Mouse (Mus musculus): ENCODE measurements around the gene Bloc1s3.
"Not testable (repeated sequence)": the region's sequence is repeated elsewhere in the genome, so short reads cannot be mapped to it uniquely, and the experiment has no call there.

Bloc1s3 gene

DNA sequence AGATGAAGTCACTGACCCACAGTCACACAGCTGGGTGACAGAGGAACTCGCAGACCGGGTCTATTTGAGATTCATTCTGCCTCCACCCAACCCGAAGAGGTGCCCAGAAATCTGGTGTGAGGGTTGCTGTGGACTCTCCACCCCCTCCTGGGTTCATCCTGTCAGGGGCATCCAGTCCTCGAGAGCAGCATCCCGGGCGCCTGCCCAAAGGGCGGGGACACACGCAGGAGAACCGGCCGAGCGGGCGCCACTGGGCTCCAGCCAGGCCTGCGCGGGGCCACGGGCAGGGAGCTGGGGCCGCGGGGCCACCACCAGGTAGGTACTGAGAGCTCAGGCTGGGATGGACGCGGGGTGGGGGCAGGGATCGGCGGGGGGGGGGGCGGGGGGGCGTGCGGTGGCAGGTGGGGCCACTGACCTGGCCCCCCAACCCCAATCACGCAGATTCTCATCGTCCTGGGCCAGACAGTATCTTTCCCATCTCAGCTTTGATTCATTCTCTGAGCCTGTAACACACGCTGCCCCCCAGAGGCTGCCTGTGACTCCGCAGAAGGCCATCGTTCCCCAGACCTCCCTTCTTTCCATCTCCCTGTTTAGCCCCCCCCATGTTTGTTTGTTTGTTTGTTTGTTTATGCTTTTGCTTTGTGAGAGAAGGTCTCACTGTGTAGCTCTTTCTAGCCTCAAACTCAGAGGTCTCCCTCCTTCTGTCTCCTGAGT is 9.6 kb upstream of the Bloc1s3 start, which contains the start of gene Nkpd1:
TSS of gene Nkpd1 (plus strand) at position 187 of the 714 bp plus-strand sequence.
- DNase-seq (ENCODE audit: low spot score), result no peak

DNA sequence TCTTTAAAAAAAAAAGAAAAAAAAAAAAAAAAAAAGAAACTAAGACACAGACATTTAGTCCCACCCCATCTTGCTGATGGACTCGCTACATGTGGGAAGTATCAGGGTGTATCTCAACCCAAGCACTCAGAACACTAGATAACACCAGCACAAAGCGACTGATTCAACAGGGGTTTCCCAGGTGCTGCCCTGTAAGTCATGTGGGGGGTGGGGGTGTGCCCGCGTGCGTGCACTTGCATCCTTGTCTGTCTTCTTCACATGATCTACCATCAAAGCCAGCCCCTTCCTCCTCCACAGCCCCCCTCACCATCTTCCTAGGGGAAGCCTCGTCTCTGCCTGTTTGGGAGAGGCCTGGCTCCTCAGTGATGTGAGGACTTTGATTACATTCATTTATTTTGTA is 4.2 kb upstream of the Bloc1s3 start:
- no peak for DNase-seq (ENCODE audit: low spot score)

DNA sequence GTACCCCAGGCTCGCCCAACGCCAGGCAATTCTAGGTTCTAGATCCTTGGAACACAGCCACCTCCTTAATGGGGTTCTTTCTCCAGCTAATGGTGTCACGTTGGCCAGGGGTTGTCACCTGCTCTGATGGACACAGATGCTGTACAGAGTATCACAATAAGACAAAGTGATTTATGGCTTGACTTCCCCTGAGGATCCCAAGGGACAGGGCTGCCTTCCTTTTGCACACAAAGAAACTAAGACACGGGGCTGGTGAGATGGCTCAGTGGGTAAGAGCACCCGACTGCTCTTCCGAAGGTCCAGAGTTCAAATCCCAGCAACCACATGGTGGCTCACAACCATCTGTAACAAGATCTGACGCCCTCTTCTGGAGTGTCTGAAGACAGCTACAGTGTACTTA is 3.8 kb upstream of the Bloc1s3 start:
- DNase-seq (ENCODE audit: low spot score), result not testable (repeated sequence)

DNA sequence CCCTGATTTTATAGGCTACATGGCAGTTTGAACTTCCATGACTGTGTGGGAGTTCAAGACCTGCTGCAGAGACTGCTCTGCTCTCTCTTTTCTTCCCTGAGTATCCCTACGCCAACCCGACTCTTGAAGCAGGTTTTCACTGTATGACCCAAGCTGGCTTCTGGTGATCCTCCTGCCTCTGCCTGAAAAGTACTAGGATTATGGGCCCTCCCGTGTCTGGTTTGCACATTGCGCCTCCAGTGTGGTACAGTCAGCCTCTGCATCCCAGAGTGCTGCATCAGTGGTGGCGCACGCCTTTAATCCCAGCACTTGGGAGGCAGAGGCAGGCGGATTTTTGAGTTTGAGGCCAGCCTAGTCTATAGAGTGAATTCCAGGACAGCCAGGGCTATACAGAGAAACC is 1.6 kb upstream of the Bloc1s3 start:
- no peak for DNase-seq (ENCODE audit: low spot score)

DNA sequence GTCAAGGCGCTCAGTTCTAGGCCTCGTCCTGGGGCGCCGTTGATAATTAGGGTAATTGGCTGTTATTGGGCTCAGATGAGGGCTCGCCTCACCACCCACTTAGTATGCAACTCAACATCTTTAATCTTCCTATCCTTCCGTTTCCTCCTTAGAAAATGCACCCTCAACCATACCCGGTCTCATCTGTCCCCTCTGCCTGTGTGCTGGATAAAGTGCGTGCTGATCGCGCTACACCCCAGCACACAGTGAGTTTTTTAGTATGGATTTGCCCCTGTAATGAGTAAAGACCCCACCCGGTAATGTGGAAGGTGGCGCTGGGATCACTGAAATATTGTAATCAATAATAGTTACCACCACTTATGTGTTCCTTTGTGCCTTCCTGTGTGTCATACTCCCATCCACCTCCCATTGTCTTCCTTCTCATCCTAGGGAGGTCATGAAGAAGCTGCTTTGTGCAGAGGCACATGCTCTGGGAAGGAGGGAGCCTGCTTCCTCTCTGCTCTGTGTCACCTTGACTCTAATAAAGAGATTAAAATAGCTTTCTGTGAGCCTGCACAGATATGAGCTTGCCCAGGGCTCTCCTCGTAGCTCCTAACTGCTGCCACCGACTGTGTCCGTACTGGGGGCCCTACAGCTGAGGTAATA is 879 bp upstream of the Bloc1s3 start:
- peak; percentile 22 for DNase-seq (ENCODE audit: low spot score)

DNA sequence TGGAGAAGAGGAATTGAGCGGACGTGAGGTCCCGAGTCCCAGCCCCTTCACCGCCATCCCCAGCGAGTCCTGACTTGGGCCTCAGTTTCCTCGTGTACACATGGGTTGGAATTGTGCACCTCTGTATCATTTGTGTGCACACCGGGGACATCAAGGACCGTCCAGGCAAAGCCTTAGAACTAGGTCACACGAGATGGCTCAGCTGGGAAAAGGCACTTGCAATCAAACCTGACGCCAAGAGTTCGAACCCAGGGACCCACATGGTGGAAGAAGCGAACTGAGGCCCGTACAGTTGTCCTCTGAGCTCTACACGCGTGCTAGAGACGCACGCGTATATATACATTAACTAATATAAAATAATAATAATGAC is 570 bp downstream of the Bloc1s3 start:
- DNase-seq (ENCODE audit: low spot score), result peak; percentile 32

DNA sequence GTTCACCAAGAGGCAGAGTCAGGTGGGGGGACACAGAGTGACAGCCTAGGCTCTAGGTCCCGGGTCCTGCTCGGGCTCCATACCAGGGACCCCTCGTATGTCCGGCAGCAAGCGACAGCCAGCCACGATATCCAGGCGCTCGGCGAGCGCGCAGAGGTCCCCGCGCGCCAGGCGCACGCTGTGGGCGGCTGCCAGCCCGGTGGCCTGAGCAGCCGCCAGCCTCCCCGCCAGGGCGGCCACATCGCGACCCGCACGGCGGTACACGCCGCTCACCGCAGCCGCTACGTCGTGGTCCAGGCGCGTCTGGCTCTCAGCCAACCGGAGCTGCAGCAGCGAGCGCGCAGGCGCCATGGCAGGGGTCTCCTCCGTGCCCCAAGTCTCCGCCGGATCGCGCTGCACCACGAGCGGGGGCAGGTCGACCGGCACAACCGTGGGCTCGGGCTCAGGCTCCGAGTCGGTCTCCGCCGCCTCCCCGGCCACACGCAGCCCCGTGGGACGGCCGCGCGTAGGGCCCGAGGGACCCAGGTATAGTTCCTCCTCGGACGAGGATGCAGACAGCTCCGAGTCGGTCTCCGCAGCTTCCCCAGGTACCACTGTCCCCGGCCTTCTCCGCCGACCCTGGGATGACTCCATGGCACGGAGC is 1.1 kb downstream of the Bloc1s3 start:
- no peak for DNase-seq (ENCODE audit: low spot score)

DNA sequence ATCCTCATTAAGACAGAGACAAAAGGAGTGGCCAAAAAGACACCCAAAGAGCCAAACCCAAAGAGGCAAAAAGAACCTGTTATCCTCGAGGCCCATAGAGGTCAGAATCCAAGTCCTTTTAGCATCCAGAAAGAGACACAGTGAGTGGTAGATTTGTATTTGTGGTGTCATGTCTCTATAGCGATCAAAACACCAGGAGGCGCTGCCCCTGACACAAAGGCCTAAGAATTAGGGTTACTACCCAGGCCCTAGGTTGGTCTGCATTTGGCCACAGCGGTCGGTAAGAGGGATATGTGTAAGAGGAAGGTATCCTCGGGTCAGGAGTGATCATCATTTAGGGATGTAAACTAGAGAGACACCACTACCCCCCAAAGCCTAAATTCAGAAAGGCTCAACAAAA is 1.8 kb downstream of the Bloc1s3 start:
- peak; percentile 53 for DNase-seq (ENCODE audit: low spot score)

DNA sequence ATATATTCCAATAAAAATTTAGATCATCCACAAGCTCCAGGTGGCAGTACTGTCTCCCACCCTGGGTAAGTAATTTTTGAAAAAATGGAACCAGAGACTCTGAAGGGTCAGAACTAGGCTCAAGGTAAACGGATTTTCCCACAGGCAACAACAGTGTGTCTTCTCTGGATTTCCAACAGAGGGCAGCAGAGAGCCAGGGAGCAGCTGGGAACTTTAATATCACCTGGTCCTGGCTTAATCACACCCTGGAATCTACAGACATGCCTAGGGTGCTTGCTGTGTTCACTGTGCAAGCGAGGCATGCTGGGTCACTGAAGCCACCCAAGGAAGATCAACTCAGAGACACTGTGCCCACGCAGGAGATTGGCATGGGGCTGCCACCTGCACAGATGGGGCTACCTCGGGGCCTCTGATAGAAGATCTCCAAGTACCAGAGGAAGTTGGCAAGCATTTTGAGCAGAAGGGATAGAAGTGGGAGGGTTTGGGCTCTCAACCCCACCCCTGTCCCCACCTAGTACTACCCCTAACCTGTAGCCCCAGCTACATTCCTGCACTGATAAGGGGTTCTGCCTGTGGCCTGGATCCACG is 4.6 kb downstream of the Bloc1s3 start:
- peak; percentile 65 for DNase-seq (ENCODE audit: low spot score)

DNA sequence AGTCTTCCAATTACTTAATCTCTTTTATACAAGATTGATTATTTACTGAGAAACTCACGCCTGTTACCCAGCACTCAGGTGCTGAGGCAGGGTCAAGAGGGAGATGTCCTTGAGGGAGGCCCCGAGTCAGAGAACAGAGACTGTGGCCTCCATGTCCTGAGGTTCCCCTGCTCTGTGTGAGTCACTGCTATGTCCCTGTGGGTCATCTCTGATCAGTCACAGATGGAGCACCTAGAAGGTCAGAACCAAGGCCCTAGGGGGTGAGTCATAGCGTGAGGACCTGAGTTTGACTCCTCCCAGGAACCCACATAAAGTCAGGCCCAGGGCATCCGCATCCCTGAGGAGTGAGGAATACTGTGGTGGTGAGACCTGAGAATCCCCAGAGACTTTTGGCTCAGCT is 6.5 kb downstream of the Bloc1s3 start:
- no peak for DNase-seq (ENCODE audit: low spot score)

DNA sequence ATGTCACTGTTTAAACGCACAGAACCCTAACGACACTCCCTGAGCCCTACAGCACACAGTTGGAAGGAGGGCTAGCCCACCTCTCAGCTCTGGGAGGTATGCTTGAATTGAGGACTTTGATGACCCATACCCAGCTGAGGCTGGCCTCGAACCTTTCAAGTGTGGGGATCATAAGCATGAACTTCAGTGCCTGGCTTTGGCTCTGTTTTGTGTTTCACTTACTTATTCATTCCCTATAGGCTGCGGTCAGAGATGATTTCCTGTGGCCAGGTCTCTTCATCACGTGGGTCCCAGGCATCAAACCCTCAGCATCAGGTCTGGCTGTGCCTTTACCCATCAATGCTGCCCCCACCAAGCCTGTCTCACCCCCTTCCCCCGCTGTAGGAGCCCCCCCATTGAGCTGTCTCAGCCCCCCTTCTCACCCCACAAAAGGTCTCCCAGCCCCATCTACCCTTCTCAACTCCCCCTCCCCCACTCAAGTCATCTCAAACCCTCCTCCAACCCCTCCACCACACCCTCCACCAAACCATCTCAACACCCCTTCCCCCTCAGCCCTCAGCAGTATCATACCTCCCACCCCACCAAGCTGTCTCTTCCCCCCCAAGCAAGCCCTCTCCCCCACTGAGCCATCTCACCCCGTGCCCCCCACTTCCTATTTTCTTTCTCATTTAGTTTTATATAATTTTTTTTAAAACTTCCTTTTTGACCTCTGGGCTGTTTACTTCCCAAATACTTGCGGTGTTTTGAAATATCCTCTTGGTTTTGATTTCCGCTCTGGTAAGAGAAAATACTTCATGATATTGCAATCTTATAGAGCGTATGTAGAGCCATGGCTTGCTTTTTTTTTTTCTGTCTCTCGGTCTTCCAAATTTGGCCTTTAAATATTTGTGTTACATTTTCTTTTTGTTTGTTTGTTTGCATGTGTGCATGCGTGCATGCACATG is 7.5 kb downstream of the Bloc1s3 start:
- DNase-seq (ENCODE audit: low spot score), result no peak

DNA sequence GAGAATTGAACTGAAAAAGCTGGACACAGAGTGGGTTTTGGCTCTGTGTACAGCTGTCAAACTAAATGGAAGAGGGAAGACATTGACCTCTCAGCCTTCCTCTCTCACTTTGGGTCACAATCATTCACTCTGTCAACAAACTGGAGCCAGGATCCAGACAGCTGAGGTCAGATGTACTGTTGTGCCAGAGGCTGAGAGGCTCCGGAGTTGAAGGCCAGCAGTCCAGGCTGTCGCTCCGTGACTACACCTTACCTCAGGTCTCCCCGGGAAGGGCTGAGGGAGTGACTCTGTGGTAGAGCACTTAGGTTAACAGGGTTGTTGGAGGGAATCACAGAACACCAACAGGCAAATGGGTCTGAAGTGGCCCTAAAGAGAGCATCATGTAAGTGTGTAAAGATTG is 9.8 kb downstream of the Bloc1s3 start:
- DNase-seq (ENCODE audit: low spot score), result no peak

DNA sequence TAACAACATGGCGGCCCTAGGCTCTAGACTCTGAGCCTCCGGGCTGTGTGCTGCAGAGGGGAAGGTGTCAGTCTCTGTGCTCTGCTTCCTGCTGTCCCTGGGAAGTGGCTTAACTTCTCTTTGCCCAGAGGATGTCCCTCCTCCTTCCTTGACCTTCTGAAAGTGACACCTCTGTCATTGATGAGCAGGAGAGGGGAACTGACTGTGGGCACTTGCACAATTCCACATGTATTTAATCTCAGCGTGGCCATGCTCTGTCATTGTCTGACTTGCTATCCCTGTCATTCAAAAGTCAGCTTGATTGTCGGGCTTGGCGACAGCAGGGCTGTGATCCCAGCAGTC is 12.0 kb downstream of the Bloc1s3 start:
- DNase-seq (ENCODE audit: low spot score), result no peak

DNA sequence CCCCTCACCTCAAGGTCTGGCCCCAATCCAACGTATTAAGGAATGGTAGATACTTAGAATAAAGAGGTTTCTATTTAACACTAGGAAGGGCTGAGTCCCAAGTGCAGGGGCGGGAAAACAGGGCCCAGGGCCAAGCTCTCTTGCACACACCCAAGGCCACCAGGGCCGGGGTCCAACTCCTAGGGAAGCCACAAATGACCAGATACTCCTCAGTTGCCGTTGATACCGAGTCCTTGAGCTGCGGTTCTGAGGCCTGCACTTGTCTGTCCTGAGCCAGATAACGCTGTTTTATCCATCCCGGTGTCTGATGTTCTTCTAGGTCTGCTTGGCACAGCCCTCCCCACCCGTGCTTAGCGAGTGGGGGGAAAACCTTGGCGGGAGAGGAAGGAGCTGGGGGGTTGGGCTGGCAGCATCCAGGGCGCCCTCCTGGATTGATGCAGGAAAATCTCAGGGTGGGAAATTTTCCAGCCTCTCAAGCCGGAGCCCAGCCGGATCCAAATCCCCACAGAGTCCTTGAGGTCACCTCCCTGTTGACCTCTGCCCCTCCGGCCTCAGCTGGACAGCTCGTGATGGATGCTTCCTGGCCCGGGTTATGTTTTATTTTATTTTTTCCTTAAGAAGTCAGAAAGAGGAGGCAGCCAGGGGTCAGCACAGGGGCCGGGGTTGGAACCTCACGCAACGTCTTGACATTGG is 12.5 kb downstream of the Bloc1s3 start:
- no peak for DNase-seq (ENCODE audit: low spot score)

DNA sequence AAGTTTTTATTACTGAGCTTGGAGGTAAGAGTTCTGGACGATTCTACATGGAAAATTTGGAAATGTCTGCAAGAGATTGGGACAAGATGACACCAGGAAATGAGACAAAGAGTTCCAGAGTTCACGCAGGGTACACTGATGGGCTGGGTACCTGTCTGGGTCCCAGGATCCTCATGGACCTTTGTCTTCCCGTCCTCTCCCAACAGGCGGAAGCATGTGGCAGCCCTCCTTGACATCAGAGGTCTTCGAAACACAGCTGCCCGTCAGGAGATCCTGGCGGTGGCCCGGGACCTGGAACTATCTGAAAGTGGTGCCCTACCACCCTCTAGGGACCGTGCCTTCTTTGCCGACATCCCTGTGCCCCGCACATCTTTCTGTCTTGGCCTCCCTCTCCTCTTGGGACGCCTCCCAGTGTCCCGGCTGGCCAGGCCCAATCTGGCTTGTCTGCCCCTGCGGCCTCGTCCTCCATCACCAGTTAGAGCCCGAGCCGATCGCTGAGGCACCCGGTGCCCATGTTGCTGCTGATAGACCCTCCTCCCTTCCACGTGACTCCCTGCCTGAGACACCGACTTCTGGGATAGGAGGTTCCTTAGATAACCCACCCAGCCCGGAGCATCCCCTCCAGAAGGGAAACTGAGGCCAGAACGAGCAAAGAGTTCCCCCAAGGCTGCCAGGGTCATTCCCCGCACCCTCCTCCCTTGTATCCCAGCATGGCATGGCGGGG is 13.3 kb downstream of the Bloc1s3 start:
- DNase-seq (ENCODE audit: low spot score), result no peak

DNA sequence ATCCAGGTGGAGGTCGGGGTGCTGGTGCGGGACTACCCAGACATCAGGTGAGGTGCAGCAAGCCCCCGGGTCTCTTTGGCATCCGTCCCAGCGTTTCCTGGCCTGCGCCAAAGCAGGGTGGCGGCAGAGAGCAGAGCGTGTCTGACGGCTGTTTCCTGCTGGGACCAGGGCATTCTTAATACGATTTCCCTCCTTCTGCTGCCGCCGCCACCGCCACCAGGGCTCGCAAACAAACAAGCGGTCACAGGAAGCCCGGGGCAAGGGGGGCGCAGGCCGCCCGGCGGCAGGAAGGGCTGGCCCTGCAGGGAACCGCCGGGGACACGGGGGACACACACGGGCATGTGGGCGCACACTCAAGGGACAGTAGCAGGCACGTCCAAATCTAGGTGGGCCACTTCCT is 16.4 kb downstream of the Bloc1s3 start:
- DNase-seq (ENCODE audit: low spot score), result no peak

DNA sequence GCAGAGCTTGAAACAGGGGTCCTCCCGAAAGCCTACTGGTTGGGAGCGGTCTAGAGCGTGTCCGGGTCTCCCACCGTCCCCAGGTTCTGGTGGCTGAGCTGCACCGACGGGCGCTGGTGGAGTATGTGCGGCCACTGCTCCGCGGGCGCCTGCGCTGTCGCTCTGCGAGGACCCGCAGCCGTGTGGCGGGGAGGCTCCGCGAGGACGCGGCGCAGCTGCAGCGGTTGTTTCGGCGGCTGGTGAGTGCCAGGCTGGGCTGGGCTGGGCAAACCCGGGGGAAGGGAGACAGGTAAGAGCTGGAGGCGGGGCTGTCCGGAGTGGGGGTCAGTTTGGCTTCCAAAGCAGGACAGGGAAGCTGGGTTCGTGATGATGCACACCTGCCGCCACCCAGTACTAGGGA is 18.6 kb downstream of the Bloc1s3 start:
- DNase-seq (ENCODE audit: low spot score), result no peak

DNA sequence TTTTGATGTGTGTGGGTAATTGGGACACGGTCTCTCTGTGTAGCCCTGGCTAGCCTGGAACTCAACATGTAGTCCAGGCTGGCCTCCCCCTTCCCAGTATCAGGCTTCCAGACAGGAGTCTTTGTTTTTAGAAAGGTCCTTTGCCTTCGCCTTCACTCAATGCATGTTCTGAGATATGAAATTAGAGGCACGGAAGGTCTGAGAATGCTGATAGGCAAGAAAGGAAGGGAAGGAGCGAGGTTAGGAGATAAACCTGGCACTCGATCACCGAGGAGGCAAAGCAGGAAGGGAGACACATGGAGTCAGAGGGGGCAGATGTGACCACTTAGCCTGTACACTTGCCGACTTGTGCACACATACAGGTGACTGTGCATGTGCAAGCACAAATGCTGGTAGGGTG is 21.6 kb downstream of the Bloc1s3 start:
- DNase-seq (ENCODE audit: low spot score), result no peak

DNA sequence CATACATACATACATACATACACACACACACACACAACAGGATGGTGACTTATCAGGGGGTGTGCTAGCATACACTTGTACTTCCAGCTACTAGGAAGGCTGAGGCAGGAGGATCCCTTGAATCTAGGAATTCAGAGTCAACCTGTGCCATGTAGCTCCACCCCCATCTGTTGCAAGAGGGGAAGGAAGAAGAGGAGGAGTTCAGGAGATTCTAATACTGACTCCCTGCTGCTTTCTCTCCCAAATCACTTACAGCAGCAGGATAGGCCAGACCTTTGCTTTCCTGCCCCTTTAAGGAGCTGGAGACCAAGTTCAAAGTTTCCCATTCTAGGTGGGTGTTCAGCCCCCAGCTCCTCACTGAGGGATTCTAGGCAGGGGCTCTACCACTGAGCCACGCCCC is 22.7 kb downstream of the Bloc1s3 start:
- no peak for DNase-seq (ENCODE audit: low spot score)

DNA sequence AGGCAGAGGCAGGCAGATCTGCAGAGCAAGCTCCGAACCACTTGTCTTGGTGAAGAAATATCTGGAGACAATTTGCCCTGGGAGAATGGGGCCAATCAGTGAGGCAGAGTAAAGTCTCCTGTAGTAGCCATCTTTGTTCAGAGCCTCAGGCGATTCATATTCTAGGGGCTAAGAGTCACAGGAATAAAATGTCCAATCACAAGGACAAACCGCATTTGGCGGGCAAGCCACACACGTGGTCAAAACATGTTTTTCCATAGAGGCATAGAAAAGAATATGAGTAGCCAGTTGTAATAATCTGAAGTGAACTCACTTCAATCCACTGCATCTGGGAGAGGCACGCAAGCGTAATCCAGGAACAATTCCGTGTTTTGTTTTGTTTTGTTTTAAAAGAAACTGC is 24.9 kb downstream of the Bloc1s3 start:
- no peak for DNase-seq (ENCODE audit: low spot score)
